13 mouse cellular contexts compared by ENCODE assay signal in the genomic region with DNA sequence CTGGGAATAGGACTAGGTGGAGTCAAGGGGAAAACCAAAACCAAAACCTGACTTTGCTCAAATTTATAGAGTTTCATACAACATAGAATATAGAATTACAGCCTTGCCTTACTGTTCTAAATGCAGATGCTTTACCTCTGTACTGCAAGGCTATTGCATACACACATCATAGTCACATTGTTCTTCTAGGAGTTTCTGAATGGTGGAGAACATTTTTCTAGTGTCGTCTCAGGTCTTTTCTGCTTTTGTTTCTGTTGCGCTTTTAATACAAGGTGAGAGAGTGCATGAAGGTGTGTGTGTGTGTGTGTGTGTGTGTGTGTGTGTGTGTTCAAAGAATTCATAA. TPM values are rescaled to one million over a fixed set of nuclear protein-coding genes. Genes with fewer than 3 reads are reported as not detected.
"Had no signal": no experiment of that assay in that cellular context is flagged by ENCODE, and none has a peak within 500 bp of the region (broad histone marks: within the 10 kb centered on the region; RNA-seq: fewer than 3 reads in every experiment).

No protein-coding gene starts in this region.

- H3K36me3 ChIP-seq: limb, embryonic 13.5 days; stomach, embryonic 15.5 days had no signal

- H3K4me3 ChIP-seq: layer of hippocampus, adult 2 months; limb, embryonic 13.5 days; stomach, embryonic 15.5 days had no signal

- H3K27ac ChIP-seq: layer of hippocampus, adult 2 months; limb, embryonic 13.5 days; liver, embryonic 14.5 days; stomach, embryonic 15.5 days had no signal

- H3K9ac ChIP-seq: limb, embryonic 13.5 days; liver, embryonic 14.5 days; stomach, embryonic 15.5 days had no signal

- H3K9me3 ChIP-seq: limb, embryonic 13.5 days; stomach, embryonic 15.5 days had no signal

- H3K4me2 ChIP-seq: limb, embryonic 13.5 days; stomach, embryonic 15.5 days had no signal

RNA-seq across cellular contexts. Expression of a gene that starts 25.2 kb away (rescaled TPM):
- total RNA-seq: layer of hippocampus, adult 2 months; layer of hippocampus, postnatal 10 days; left cerebral cortex, postnatal 4 days; liver, adult 2 months; megakaryocyte-erythroid progenitor cell, adult 5-6 weeks had no signal
- polyA plus RNA-seq: liver, adult 2 months; liver, embryonic 14.5 days; lung, embryonic 16.5 days; spleen, adult 2 months; stomach, embryonic 15.5 days; testis, adult 2 months; thymus, adult 2 months; urinary bladder, adult 2 months had no signal
